9 mouse cellular contexts compared by ENCODE assay signal in genomic region chr17:4040104-4040664, GRCm38 (mm10).
DNase-seq lines count a peak whose midpoint lies in the region; ATAC-seq lines count a peak whose summit lies in the region.
"Had no signal": no experiment of that assay in that cellular context is flagged by ENCODE, and none has a peak within 500 bp of the region (broad histone marks: within the 10 kb centered on the region; RNA-seq: fewer than 3 reads in every experiment).

No protein-coding gene starts in this region.

- H3K27me3 ChIP-seq in embryonic facial prominence, embryonic 15.5 days: no peaks in the 10 kb centered on the region
- H3K27me3 ChIP-seq in heart, embryonic 14.5 days (ENCODE audit: control insufficient read depth, insufficient read depth, low read length): no peaks in the 10 kb centered on the region
- H3K27me3 ChIP-seq: limb, embryonic 13.5 days had no signal

- H3K4me1 ChIP-seq in embryonic facial prominence, embryonic 15.5 days: no peaks in the 10 kb centered on the region
- peaks cover 4 to 13% of the 10 kb centered on the region in 2 experiments for H3K4me1 ChIP-seq in heart, embryonic 14.5 days (ENCODE audit: control insufficient read depth in 2 of 2, insufficient read depth in 2 of 2, low read length in 2 of 2)
- H3K4me1 ChIP-seq: limb, embryonic 13.5 days had no signal

- no peak overlapping the region for H3K9ac ChIP-seq in embryonic facial prominence, embryonic 15.5 days
- H3K9ac ChIP-seq in heart, embryonic 14.5 days (ENCODE audit: low read length): no peak overlapping the region
- H3K9ac ChIP-seq: limb, embryonic 13.5 days had no signal

- no peak overlapping the region for H3K27ac ChIP-seq in embryonic facial prominence, embryonic 15.5 days (replicated peaks)
- peak overlapping the region; percentile 42 to 67 for H3K27ac ChIP-seq in heart, embryonic 14.5 days (replicated peaks in 1 of 2; ENCODE audit: control insufficient read depth in 1 of 2, insufficient read depth in 1 of 2, low read depth in 2 of 2, low read length in 2 of 2)
- H3K27ac ChIP-seq: limb, embryonic 13.5 days had no signal

- ATAC-seq in embryonic facial prominence, embryonic 15.5 days (ENCODE audit: insufficient number of reproducible peaks, low FRiP score, low TSS enrichment, low read depth): peak; percentile 78; the same call in 1 of the 2 replicates
- ATAC-seq in heart, embryonic 14.5 days (ENCODE audit: insufficient number of reproducible peaks, insufficient read depth, low FRiP score, low read depth): peak; percentile 88

- H3K4me2 ChIP-seq in embryonic facial prominence, embryonic 15.5 days (replicated peaks): no peak overlapping the region
- H3K4me2 ChIP-seq in heart, embryonic 14.5 days (ENCODE audit: low read length): peak overlapping the region; percentile 46
- H3K4me2 ChIP-seq: limb, embryonic 13.5 days had no signal

- DNase-seq in kidney, adult 11 months: peak; percentile 9
- DNase-seq in kidney, adult 18-20 months: no peak
- DNase-seq in kidney, postnatal 25 days: peak; percentile 16 to 47
- peak; percentile 9 for DNase-seq in ovary, postnatal 10 days (ENCODE audit: low spot score)
- no peak for DNase-seq in cerebellum, postnatal 25 days
- no peak for DNase-seq in thymus, postnatal 4 days

- no peaks in the 10 kb centered on the region for H3K9me3 ChIP-seq in embryonic facial prominence, embryonic 15.5 days (replicated peaks)
- H3K9me3 ChIP-seq in heart, embryonic 14.5 days (ENCODE audit: control insufficient read depth, low read length): no peaks in the 10 kb centered on the region
- H3K9me3 ChIP-seq: limb, embryonic 13.5 days had no signal

- WGBS in embryonic facial prominence, embryonic 15.5 days: 55% methylated on average over 5 of the region's 5 CpGs
- 17% methylated on average over 5 of the region's 5 CpGs for WGBS in heart, embryonic 14.5 days

- no peaks in the 10 kb centered on the region for H3K36me3 ChIP-seq in embryonic facial prominence, embryonic 15.5 days
- H3K36me3 ChIP-seq in heart, embryonic 14.5 days (ENCODE audit: control insufficient read depth, insufficient read depth, low read length): no peaks in the 10 kb centered on the region
- H3K36me3 ChIP-seq: limb, embryonic 13.5 days had no signal

- no peak overlapping the region for H3K4me3 ChIP-seq in embryonic facial prominence, embryonic 15.5 days (replicated peaks)
- H3K4me3 ChIP-seq in heart, embryonic 14.5 days (ENCODE audit: control insufficient read depth in 1 of 2, insufficient read depth in 1 of 2, low read depth in 1 of 2, low read length in 2 of 2): no peak overlapping the region
- H3K4me3 ChIP-seq: limb, embryonic 13.5 days had no signal

Comparison
In these comparisons a context has a peak if more than half of its experiments do, and no peak if none do; other contexts are left out.
1. DNase-seq: peak in kidney, adult 11 months (single experiment), kidney, postnatal 25 days (2 of 2) and ovary, postnatal 10 days (single experiment); none in kidney, adult 18-20 months (single experiment), cerebellum, postnatal 25 days (0 of 2) and thymus, postnatal 4 days (single experiment).